Comparison of ENCODE assay signal across 23 mouse cellular contexts in genomic region chr17:82237456-82237855, GRCm38 (mm10).
DNase-seq lines count a peak whose midpoint lies in the region; ATAC-seq and TF ChIP-seq lines count a peak whose summit lies in the region.
"Had no signal": no experiment of that assay in that cellular context is flagged by ENCODE, and none has a peak within 500 bp of the region (broad histone marks: within the 10 kb centered on the region; RNA-seq: fewer than 3 reads in every experiment).

No protein-coding gene starts in this region.

- H3K4me2 ChIP-seq in embryonic facial prominence, embryonic 15.5 days (replicated peaks), result no peak overlapping the region
- no peak overlapping the region for H3K4me2 ChIP-seq in limb, embryonic 14.5 days (replicated peaks; ENCODE audit: low read depth, low read length, severe bottlenecking)
- no peak overlapping the region for H3K4me2 ChIP-seq in forebrain, embryonic 12.5 days
- H3K4me2 ChIP-seq: forebrain, embryonic 15.5 days; heart, embryonic 11.5 days; hindbrain, embryonic 13.5 days; intestine, embryonic 15.5 days; liver, embryonic 11.5 days; midbrain, embryonic 15.5 days had no signal

- peak; percentile 88 for DNase-seq in 3T3-L1 (ENCODE audit: low read depth, low spot score)
- peak; percentile 55 for DNase-seq in embryo, embryonic 11 days
- DNase-seq in limb, embryonic 14.5 days (ENCODE audit: low spot score), result peak; percentile 90
- no peak for DNase-seq in cerebellum, adult 11-12 months
- DNase-seq in layer of hippocampus, adult 2 months (ENCODE audit: low spot score in 2 of 2), result no peak
- DNase-seq: adrenal gland, adult 2 months; B cell, adult 2 months; cerebellum, adult 8-10 months; gastrocnemius, adult 2 months; heart, postnatal 10 days; lung, adult 18-20 months; lung, postnatal 14 days; thymus, postnatal 25 days had no signal

- ATAC-seq in embryonic facial prominence, embryonic 15.5 days (ENCODE audit: insufficient number of reproducible peaks, low FRiP score, low TSS enrichment, low read depth), result peak; percentile 51; the same call in 1 of the 2 replicates
- peak; percentile 89 for ATAC-seq in limb, embryonic 14.5 days (ENCODE audit: low FRiP score, low read depth)
- ATAC-seq in forebrain, embryonic 12.5 days (ENCODE audit: low FRiP score), result no peak
- ATAC-seq: forebrain, embryonic 15.5 days; intestine, embryonic 15.5 days; midbrain, embryonic 15.5 days had no signal

- no peak overlapping the region for H3K27ac ChIP-seq in embryonic facial prominence, embryonic 15.5 days (replicated peaks)
- H3K27ac ChIP-seq in limb, embryonic 14.5 days (replicated peaks; ENCODE audit: low read depth, low read length), result no peak overlapping the region
- H3K27ac ChIP-seq in layer of hippocampus, adult 2 months, result no peak overlapping the region
- H3K27ac ChIP-seq in forebrain, embryonic 12.5 days, result no peak overlapping the region
- H3K27ac ChIP-seq: forebrain, embryonic 15.5 days; gastrocnemius, adult 2 months; hindbrain, embryonic 13.5 days; intestine, embryonic 15.5 days; midbrain, embryonic 15.5 days; stomach, postnatal 0 days had no signal

- no peak overlapping the region for H3K9ac ChIP-seq in embryonic facial prominence, embryonic 15.5 days
- H3K9ac ChIP-seq in limb, embryonic 14.5 days (ENCODE audit: low read depth, low read length, severe bottlenecking), result no peak overlapping the region
- no peak overlapping the region for H3K9ac ChIP-seq in forebrain, embryonic 12.5 days
- H3K9ac ChIP-seq: forebrain, embryonic 15.5 days; hindbrain, embryonic 13.5 days; intestine, embryonic 15.5 days; midbrain, embryonic 15.5 days had no signal

- 0 out of 2 replicates have a peak, but pooled peaks cover 4% of the 10 kb centered on the region for H3K4me1 ChIP-seq in embryonic facial prominence, embryonic 15.5 days
- no peaks in the 10 kb centered on the region for H3K4me1 ChIP-seq in limb, embryonic 14.5 days (ENCODE audit: control insufficient read depth, insufficient read depth, low read length)
- no peaks in the 10 kb centered on the region for H3K4me1 ChIP-seq in forebrain, embryonic 12.5 days
- H3K4me1 ChIP-seq: forebrain, embryonic 15.5 days; hindbrain, embryonic 13.5 days; intestine, embryonic 15.5 days; midbrain, embryonic 15.5 days had no signal

- no peaks in the 10 kb centered on the region for H3K27me3 ChIP-seq in embryonic facial prominence, embryonic 15.5 days
- no peaks in the 10 kb centered on the region for H3K27me3 ChIP-seq in limb, embryonic 14.5 days (ENCODE audit: control insufficient read depth, insufficient read depth, low read length)
- no peaks in the 10 kb centered on the region for H3K27me3 ChIP-seq in forebrain, embryonic 12.5 days
- H3K27me3 ChIP-seq: forebrain, embryonic 15.5 days; hindbrain, embryonic 13.5 days; intestine, embryonic 15.5 days; midbrain, embryonic 15.5 days had no signal

- H3K36me3 ChIP-seq in embryonic facial prominence, embryonic 15.5 days, result no peaks in the 10 kb centered on the region
- H3K36me3 ChIP-seq in limb, embryonic 14.5 days (ENCODE audit: control insufficient read depth, insufficient read depth, low read length), result no peaks in the 10 kb centered on the region
- no peaks in the 10 kb centered on the region for H3K36me3 ChIP-seq in forebrain, embryonic 12.5 days (replicated peaks)
- H3K36me3 ChIP-seq: forebrain, embryonic 15.5 days; hindbrain, embryonic 13.5 days; intestine, embryonic 15.5 days; midbrain, embryonic 15.5 days had no signal

- WGBS in embryonic facial prominence, embryonic 15.5 days, result 23% methylated on average over 2 of the region's 2 CpGs
- 17% methylated on average over 2 of the region's 2 CpGs for WGBS in limb, embryonic 14.5 days
- WGBS in forebrain, embryonic 12.5 days, result 90% methylated on average over 2 of the region's 2 CpGs

- TF ChIP-seq CTCF in layer of hippocampus, adult 2 months (conservative IDR thresholded peaks at IDR 0.05), result no peak

- no peaks in the 10 kb centered on the region for H3K9me3 ChIP-seq in embryonic facial prominence, embryonic 15.5 days (replicated peaks)
- no peaks in the 10 kb centered on the region for H3K9me3 ChIP-seq in limb, embryonic 14.5 days (ENCODE audit: control insufficient read depth, low read length)
- H3K9me3 ChIP-seq in forebrain, embryonic 12.5 days, result no peaks in the 10 kb centered on the region
- H3K9me3 ChIP-seq: forebrain, embryonic 15.5 days; hindbrain, embryonic 13.5 days; intestine, embryonic 15.5 days; midbrain, embryonic 15.5 days had no signal

- TF ChIP-seq POLR2A in limb, embryonic 14.5 days (IDR thresholded peaks at IDR 0.05; ENCODE audit: borderline replicate concordance, extremely low read depth, insufficient read depth, insufficient read length), result no peak

- no peak overlapping the region for H3K4me3 ChIP-seq in embryonic facial prominence, embryonic 15.5 days (replicated peaks)
- H3K4me3 ChIP-seq in limb, embryonic 14.5 days (replicated peaks; ENCODE audit: low read length), result no peak overlapping the region
- H3K4me3 ChIP-seq in layer of hippocampus, adult 2 months, result no peak overlapping the region
- H3K4me3 ChIP-seq in forebrain, embryonic 12.5 days (replicated peaks), result no peak overlapping the region
- H3K4me3 ChIP-seq: forebrain, embryonic 15.5 days; gastrocnemius, adult 2 months; hindbrain, embryonic 13.5 days; intestine, embryonic 15.5 days; midbrain, embryonic 15.5 days; myocyte had no signal

Comparison
In these comparisons a context has a peak if more than half of its experiments do, and no peak if none do; other contexts are left out.
1. DNase-seq: peak in 3T3-L1 (single experiment), embryo, embryonic 11 days (single experiment) and limb, embryonic 14.5 days (single experiment); none in cerebellum, adult 11-12 months (single experiment) and layer of hippocampus, adult 2 months (0 of 2).